In the genomic region with DNA sequence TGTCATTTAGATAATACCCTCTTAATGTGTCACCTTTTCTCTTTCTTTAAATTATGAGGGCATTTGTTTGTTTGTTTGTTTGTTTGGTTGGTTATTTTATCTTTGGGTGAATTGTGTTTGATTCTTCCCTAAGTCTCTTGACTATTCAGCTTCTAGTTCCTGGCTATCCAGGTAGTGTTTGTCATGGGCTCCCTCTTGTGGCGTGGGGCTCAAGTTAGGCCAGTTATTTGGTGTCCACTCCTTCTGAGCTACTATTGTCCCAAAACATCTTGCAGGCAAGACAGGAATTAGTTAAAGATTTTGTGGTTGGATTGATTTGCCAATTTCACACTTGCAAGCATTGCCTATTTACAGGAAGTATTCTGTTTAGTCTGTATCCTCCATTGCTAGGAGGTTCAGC, we compare ENCODE assay signal across 9 mouse cellular contexts.
DNase-seq lines count a peak whose midpoint lies in the region; ATAC-seq lines count a peak whose summit lies in the region.
"Had no signal": no experiment of that assay in that cellular context is flagged by ENCODE, and none has a peak within 500 bp of the region (broad histone marks: within the 10 kb centered on the region; RNA-seq: fewer than 3 reads in every experiment).

No protein-coding gene starts in this region.

- no peaks in the 10 kb centered on the region for H3K9me3 ChIP-seq in kidney, embryonic 14.5 days (ENCODE audit: control insufficient read depth, low read length)
- H3K9me3 ChIP-seq: embryonic facial prominence, embryonic 12.5 days had no signal

- no peak for ATAC-seq in kidney, embryonic 14.5 days (ENCODE audit: low FRiP score, low TSS enrichment)

- H3K4me1 ChIP-seq in kidney, embryonic 14.5 days (ENCODE audit: control insufficient read depth, insufficient read depth, low read length): no peaks in the 10 kb centered on the region
- H3K4me1 ChIP-seq: embryonic facial prominence, embryonic 12.5 days had no signal

- H3K27me3 ChIP-seq in kidney, embryonic 14.5 days (ENCODE audit: control insufficient read depth, insufficient read depth, low read length): no peaks in the 10 kb centered on the region
- H3K27me3 ChIP-seq: embryonic facial prominence, embryonic 12.5 days had no signal

- no peak overlapping the region for H3K4me3 ChIP-seq in kidney, embryonic 14.5 days (ENCODE audit: low read length)
- H3K4me3 ChIP-seq: embryonic facial prominence, embryonic 12.5 days had no signal

- H3K4me2 ChIP-seq in kidney, embryonic 14.5 days (replicated peaks; ENCODE audit: low read depth, low read length): no peak overlapping the region
- H3K4me2 ChIP-seq: embryonic facial prominence, embryonic 12.5 days had no signal

- WGBS in kidney, embryonic 14.5 days: 48% methylated on average over 1 of the region's 1 CpGs

- no peaks in the 10 kb centered on the region for H3K36me3 ChIP-seq in kidney, embryonic 14.5 days (ENCODE audit: control insufficient read depth, insufficient read depth, low read length)
- H3K36me3 ChIP-seq: embryonic facial prominence, embryonic 12.5 days had no signal

- peak; percentile 25 for DNase-seq in adrenal gland, postnatal 10 days
- DNase-seq in adrenal gland, adult 18-20 months (ENCODE audit: low spot score in 2 of 2): no peak
- peak; percentile 41 for DNase-seq in kidney, adult 9 months
- peak; percentile 61 to 64 for DNase-seq in cerebellum, postnatal 36 days
- DNase-seq in layer of hippocampus, postnatal 10 days (ENCODE audit: low spot score in 2 of 2): peak; percentile 16 to 58
- peak; percentile 39 for DNase-seq in telencephalon, adult 2 months (ENCODE audit: low read depth, low spot score)
- no peak for DNase-seq in spleen, postnatal 36 days (ENCODE audit: low spot score in 2 of 2)

- H3K9ac ChIP-seq in kidney, embryonic 14.5 days (ENCODE audit: low read depth, low read length): no peak overlapping the region
- H3K9ac ChIP-seq: embryonic facial prominence, embryonic 12.5 days had no signal

- no peak overlapping the region for H3K27ac ChIP-seq in kidney, embryonic 14.5 days (ENCODE audit: low read depth, low read length)
- H3K27ac ChIP-seq: embryonic facial prominence, embryonic 12.5 days had no signal

Comparison
In these comparisons a context has a peak if more than half of its experiments do, and no peak if none do; other contexts are left out.
1. DNase-seq: peak in adrenal gland, postnatal 10 days (single experiment), kidney, adult 9 months (single experiment), cerebellum, postnatal 36 days (2 of 2), layer of hippocampus, postnatal 10 days (2 of 2) and telencephalon, adult 2 months (single experiment); none in adrenal gland, adult 18-20 months (0 of 2) and spleen, postnatal 36 days (0 of 2).